Mouse (Mus musculus) forebrain, embryonic 15.5 days (tissue): Measurements from ENCODE around the gene Obscn. TPM values are rescaled to one million over a fixed set of nuclear protein-coding genes. Genes with fewer than 3 reads are reported as not detected.

Source experiments
- ATAC-seq: fragments of 200-750 bp; cut with Nextera tagmentation; replicated peaks from 2 replicates; pipeline ENCODE4 v1.8.0; 2017; ENCODE audit warnings: mild to moderate bottlenecking, moderate TSS enrichment, moderate library complexity
- H3K27ac ChIP-seq: fragments of 300-500 bp; sonication (generic); replicated peaks from 2 replicates; pipeline ENCODE4 v1.5.1; 2015; ENCODE audit warnings: mild to moderate bottlenecking, inconsistent platforms
- H3K27me3 ChIP-seq: fragments of 300-500 bp; sonication (generic); 2 replicates; pipeline ENCODE4 v1.6.1; 2015; ENCODE audit warnings: inconsistent platforms
- H3K36me3 ChIP-seq: fragments of 300-500 bp; sonication (generic); 2 replicates; pipeline ENCODE4 v1.6.1; 2015; ENCODE audit warnings: mild to moderate bottlenecking, inconsistent platforms
- H3K4me1 ChIP-seq: fragments of 300-500 bp; sonication (generic); 2 replicates; pipeline ENCODE4 v1.6.1; 2015; ENCODE audit warnings: inconsistent platforms
- H3K4me2 ChIP-seq: fragments of 300-500 bp; sonication (generic); replicated peaks from 2 replicates; pipeline ENCODE4 v1.6.1; 2015; ENCODE audit warnings: mild to moderate bottlenecking, inconsistent platforms
- H3K4me3 ChIP-seq: fragments of 300-500 bp; sonication (generic); 2 replicates; pipeline ENCODE4 v1.5.1; 2015; ENCODE audit warnings: mild to moderate bottlenecking, inconsistent platforms
- H3K9ac ChIP-seq: fragments of 300-500 bp; sonication (generic); replicated peaks from 2 replicates; pipeline ENCODE4 v1.6.1; 2015; ENCODE audit warnings: mild to moderate bottlenecking, inconsistent platforms
- H3K9me3 ChIP-seq: fragments of 300-500 bp; sonication (generic); 2 replicates; pipeline ENCODE4 v1.6.1; 2016; ENCODE audit warnings: inconsistent platforms
- WGBS: fragments of 180-500 bp; shearing (Covaris S2); methylation state at CpG from one replicate; pipeline ENCODE4 v1.1.7; 2015; ENCODE audit warnings: mixed read lengths; 5-methylcytosine and 5-hydroxymethylcytosine counted together
- polyA plus RNA-seq: library from polyadenylated mRNA; unstranded; fragments of >200 nt; fragmentation: Nextera tagmentation; extraction: Ambion mirVana; gene quantifications from 2 replicates; pipeline ENCODE4 v1.2.1, GENCODE M21; 2015

Gene Obscn
- polyA plus RNA-seq, 1 experiment from 2014 or later = 0.19 TPM

GRCm38 (mm10) chr11:58991911-58992310 is 144.3 kb downstream of the Obscn start:
- H3K27me3 ChIP-seq = peaks cover 7% of the 10 kb centered on the region; the same call in 1 of the 2 replicates
- H3K9me3 ChIP-seq = no peaks in the 10 kb centered on the region
- peaks cover 8% of the 10 kb centered on the region; the same call in 1 of the 2 replicates for H3K4me1 ChIP-seq
- H3K36me3 ChIP-seq = peaks cover 28% of the 10 kb centered on the region; the same call in 1 of the 2 replicates
- H3K27ac ChIP-seq = no peak overlapping the region
- no peak for ATAC-seq
- H3K9ac ChIP-seq = no peak overlapping the region
- WGBS = 82% methylated on average over 3 of the region's 3 CpGs
- H3K4me3 ChIP-seq = no peak overlapping the region
- no peak overlapping the region for H3K4me2 ChIP-seq

DNA sequence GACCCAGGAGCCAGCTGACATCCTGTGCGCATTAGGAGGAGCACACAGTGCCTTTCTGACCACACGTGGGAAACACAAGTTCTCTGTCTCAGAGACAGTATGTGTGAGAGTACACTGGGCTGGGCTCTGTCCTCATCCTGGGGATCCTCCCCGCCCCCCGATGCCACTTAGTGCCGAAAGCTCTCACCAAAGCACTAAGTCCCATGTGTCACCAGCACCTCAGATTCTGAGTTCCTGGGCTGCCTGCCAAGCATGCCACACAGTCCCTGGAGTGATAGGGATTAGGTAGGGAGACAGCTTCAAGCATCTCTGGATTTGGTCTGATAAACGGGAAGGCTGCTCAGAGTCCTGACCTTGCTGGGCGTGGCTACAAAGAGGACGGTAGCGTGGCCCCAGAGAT is 145.4 kb downstream of the Obscn start:
- peaks cover 8% of the 10 kb centered on the region; the same call in 1 of the 2 replicates for H3K4me1 ChIP-seq
- no peak overlapping the region for H3K4me3 ChIP-seq
- H3K36me3 ChIP-seq = peaks cover 34% of the 10 kb centered on the region; the same call in 1 of the 2 replicates
- H3K27ac ChIP-seq = no peak overlapping the region
- no peaks in the 10 kb centered on the region for H3K9me3 ChIP-seq
- no peak overlapping the region for H3K4me2 ChIP-seq
- ATAC-seq = no peak
- WGBS = 83% methylated on average over 9 of the region's 9 CpGs
- peaks cover 7% of the 10 kb centered on the region; the same call in 1 of the 2 replicates for H3K27me3 ChIP-seq
- no peak overlapping the region for H3K9ac ChIP-seq

- peaks cover 41% of the 10 kb centered on the region for H3K36me3 ChIP-seq
- WGBS = 90% methylated on average over 17 of the region's 17 CpGs
- H3K9me3 ChIP-seq = no peaks in the 10 kb centered on the region
- no peak overlapping the region for H3K4me3 ChIP-seq
- peaks cover 4% of the 10 kb centered on the region; the same call in 1 of the 2 replicates for H3K27me3 ChIP-seq
- H3K9ac ChIP-seq = no peak overlapping the region
- peaks cover 8% of the 10 kb centered on the region; the same call in 1 of the 2 replicates for H3K4me1 ChIP-seq
- ATAC-seq = no peak
- H3K4me2 ChIP-seq = no peak overlapping the region
- no peak overlapping the region for H3K27ac ChIP-seq
Observed at GRCm38 (mm10) chr11:58990141-58990540, 146.1 kb downstream of the Obscn start.

- H3K9me3 ChIP-seq = no peaks in the 10 kb centered on the region
- no peaks in the 10 kb centered on the region for H3K27me3 ChIP-seq
- H3K36me3 ChIP-seq = peaks cover 51% of the 10 kb centered on the region
- WGBS = 92% methylated on average over 4 of the region's 4 CpGs
- no peak for ATAC-seq
- H3K27ac ChIP-seq = no peak overlapping the region
- H3K4me1 ChIP-seq = peaks cover 1% of the 10 kb centered on the region; the same call in 1 of the 2 replicates
- H3K4me3 ChIP-seq = no peak overlapping the region
- H3K9ac ChIP-seq = no peak overlapping the region
- H3K4me2 ChIP-seq = no peak overlapping the region
Observed at GRCm38 (mm10) chr11:58989166-58989565, 147.0 kb downstream of the Obscn start.

DNA sequence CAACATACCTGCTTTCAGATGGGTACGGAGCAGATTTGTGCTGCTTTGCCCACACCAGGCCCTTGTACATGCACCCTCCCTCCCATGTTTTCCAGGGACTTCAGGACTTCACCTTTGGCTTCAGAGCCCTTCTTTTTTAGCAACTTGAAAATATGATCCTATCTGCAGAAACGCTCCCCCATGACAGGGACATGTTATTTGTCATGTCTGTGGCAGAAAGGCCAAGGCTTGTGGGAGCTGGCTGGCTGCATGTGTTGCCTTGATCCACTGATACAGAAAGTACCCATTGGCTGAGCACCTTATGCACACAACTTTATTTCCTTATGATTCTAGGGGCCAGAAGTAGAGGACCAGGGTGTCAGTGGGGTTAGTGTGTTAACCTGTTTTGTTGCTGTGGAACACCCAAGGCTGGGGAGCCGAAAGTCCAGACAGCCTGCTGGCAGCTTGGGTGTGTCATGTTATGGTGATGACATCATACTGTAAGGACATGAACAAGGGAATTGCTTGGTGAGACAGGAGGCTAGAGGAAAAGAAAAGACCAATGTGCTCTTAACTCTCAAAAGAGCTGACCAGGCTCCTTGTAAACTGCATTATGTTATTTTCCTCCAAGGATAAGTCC is 150.8 kb downstream of the Obscn start:
- Histone ChIP-seq H3K9me3 (no peaks in the 10 kb centered on the region), H3K4me2 (no peak overlapping the region), H3K9ac (no peak overlapping the region), H3K27ac (no peak overlapping the region), H3K4me1 (peaks cover 17% of the 10 kb centered on the region), H3K4me3 (no peak overlapping the region), H3K27me3 (no peaks in the 10 kb centered on the region), H3K36me3 (peaks cover 60% of the 10 kb centered on the region)
- ATAC-seq = no peak
- WGBS = 96% methylated on average over 3 of the region's 3 CpGs

GRCm38 (mm10) chr11:58984657-58985056 is 151.5 kb downstream of the Obscn start:
- H3K4me3 ChIP-seq = no peak overlapping the region
- H3K36me3 ChIP-seq = peaks cover 52% of the 10 kb centered on the region
- H3K4me1 ChIP-seq = peaks cover 25% of the 10 kb centered on the region
- WGBS = 91% methylated on average over 7 of the region's 7 CpGs
- H3K9ac ChIP-seq = no peak overlapping the region
- ATAC-seq = no peak
- no peak overlapping the region for H3K4me2 ChIP-seq
- no peaks in the 10 kb centered on the region for H3K27me3 ChIP-seq
- no peaks in the 10 kb centered on the region for H3K9me3 ChIP-seq
- H3K27ac ChIP-seq = no peak overlapping the region

- Histone ChIP-seq H3K36me3 (peaks cover 48% of the 10 kb centered on the region), H3K9me3 (no peaks in the 10 kb centered on the region), H3K4me3 (no peak overlapping the region), H3K27me3 (no peaks in the 10 kb centered on the region), H3K4me2 (no peak overlapping the region), H3K27ac (no peak overlapping the region), H3K9ac (no peak overlapping the region), H3K4me1 (peaks cover 33% of the 10 kb centered on the region)
- WGBS = 88% methylated on average over 6 of the region's 6 CpGs
- ATAC-seq = no peak
Observed at GRCm38 (mm10) chr11:58983691-58984341, 152.4 kb downstream of the Obscn start.

DNA sequence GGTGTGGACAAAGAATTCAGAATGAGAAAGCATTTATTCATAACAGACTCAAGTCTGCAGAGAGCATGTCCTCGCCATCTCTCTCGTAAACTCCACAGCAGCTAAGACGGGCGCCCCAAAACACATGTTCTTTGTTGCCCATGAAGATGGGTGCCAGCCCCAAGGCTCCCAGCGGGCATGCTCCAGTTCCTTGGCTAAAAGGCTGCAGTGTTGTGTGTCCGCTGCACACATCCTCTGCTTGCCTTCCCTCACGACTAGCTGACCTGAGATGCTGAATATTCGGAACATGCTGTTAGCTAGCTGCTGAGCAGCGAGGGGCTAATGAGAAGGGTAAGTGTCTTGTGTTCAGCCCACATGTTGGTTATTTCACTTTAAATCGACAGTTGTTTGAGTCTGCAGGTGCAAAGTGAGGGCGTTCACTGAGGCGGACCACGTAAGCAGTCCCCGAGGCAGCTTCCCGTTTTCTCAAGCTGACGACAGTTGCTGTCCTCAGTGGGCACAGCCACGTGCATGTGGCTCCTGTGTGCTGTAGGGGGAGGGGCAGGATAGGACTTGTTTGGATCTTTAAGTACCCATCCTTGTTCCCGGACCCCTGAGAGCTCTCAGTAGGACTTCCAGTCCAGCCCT is 153.6 kb downstream of the Obscn start:
- Histone ChIP-seq H3K27me3 (no peaks in the 10 kb centered on the region), H3K4me3 (no peak overlapping the region), H3K36me3 (peaks cover 42% of the 10 kb centered on the region), H3K9me3 (no peaks in the 10 kb centered on the region), H3K4me2 (no peak overlapping the region), H3K27ac (no peak overlapping the region), H3K4me1 (peaks cover 37% of the 10 kb centered on the region), H3K9ac (no peak overlapping the region)
- WGBS = 92% methylated on average over 18 of the region's 18 CpGs
- ATAC-seq = no peak

DNA sequence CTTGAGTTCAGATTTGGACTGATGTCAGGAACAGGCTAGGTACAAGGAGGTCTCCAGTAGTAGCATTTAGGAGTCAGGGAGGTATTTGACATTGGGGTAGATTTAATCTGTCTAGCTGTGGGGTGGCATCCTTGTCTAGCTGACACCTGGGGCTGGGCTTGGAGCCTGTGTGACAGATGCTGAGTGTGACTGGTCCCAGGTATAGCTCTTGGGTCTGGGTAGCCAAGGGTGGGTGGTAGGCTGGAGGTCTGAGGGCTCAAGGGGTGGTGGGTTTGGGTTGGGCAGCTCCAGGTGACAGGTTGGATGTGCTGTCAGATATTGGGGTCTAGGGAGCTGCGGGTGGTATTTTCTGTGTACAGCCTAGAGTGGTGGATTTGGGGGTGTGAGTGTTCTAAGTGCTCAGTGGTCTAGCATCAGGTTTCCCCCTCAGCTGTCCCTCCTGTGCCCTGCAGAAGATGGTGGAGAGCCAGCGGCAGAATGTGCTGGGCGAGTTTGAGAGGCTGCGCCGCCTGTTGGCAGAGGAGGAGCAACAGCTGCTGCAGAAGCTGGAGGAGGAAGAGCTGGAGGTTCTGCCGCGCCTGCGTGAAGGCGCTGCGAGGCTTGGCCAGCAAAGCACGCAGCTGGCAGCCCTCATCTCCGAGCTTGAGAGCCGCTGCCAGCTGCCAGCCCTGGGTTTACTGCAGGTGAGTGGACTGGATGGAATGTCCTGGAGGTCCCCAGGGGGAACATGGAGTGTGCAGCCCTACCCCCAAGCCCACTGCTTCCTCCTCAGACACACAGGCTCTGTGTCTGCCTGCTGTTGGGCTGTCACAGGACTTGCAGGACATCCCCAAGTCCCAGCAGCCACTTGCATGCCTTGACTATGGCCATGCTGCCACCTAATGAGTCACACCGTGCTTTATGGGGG is 154.4 kb downstream of the Obscn start:
- Histone ChIP-seq H3K27me3 (no peaks in the 10 kb centered on the region), H3K4me3 (no peak overlapping the region), H3K36me3 (peaks cover 38% of the 10 kb centered on the region), H3K4me1 (peaks cover 42% of the 10 kb centered on the region), H3K9ac (no peak overlapping the region), H3K27ac (0 out of 2 replicates have a peak overlapping the region, but pooled peaks have one; percentile 37), H3K9me3 (no peaks in the 10 kb centered on the region), H3K4me2 (no peak overlapping the region)
- no peak for ATAC-seq
- 62% methylated on average over 14 of the region's 14 CpGs for WGBS

- peak overlapping the region; percentile 98; the same call in 1 of the 2 replicates for H3K4me2 ChIP-seq
- no peak overlapping the region for H3K4me3 ChIP-seq
- H3K27me3 ChIP-seq = no peaks in the 10 kb centered on the region
- H3K36me3 ChIP-seq = peaks cover 29% of the 10 kb centered on the region
- no peak for ATAC-seq
- peaks cover 50% of the 10 kb centered on the region for H3K4me1 ChIP-seq
- no peak overlapping the region for H3K9ac ChIP-seq
- no peaks in the 10 kb centered on the region for H3K9me3 ChIP-seq
- 57% methylated on average over 5 of the region's 5 CpGs for WGBS
- H3K27ac ChIP-seq = no peak overlapping the region
Observed at GRCm38 (mm10) chr11:58980381-58980990, 155.7 kb downstream of the Obscn start.

DNA sequence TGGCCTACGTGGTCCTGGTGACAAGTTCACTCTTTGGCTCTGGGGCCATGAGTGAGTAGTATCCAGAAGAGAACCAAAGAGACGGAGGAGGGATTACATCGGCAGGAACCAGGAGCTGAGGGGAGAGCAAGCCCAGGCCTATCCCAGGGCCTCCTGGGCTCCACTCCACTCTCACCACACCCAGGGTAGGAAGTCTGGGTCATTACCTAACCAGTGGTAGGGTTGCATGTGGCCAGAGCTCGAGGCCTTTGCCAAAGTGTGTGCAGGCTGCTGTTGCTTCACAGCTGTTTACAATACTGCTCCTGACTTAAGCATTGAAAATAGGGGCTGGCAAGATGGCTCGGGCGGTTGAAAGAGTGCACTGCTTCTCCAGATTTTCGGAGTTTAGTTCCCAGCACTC is 156.5 kb downstream of the Obscn start:
- peak overlapping the region; percentile 87 for H3K9ac ChIP-seq
- peak overlapping the region; percentile 65 for H3K4me3 ChIP-seq
- H3K4me2 ChIP-seq = peak overlapping the region; percentile 98
- 83% methylated on average over 7 of the region's 7 CpGs for WGBS
- no peak for ATAC-seq
- no peaks in the 10 kb centered on the region for H3K27me3 ChIP-seq
- H3K27ac ChIP-seq = no peak overlapping the region
- H3K9me3 ChIP-seq = no peaks in the 10 kb centered on the region
- peaks cover 20% of the 10 kb centered on the region for H3K36me3 ChIP-seq
- peaks cover 53% of the 10 kb centered on the region for H3K4me1 ChIP-seq
